Mouse (Mus musculus) liver, embryonic 14.5 days (tissue): ENCODE measurements around the gene Ntn1. TPM values are rescaled to one million over a fixed set of nuclear protein-coding genes. Genes with fewer than 3 reads are reported as not detected.
A peak's percentile ranks its signal among the peaks of the same experiment; 100 is the strongest.

Source experiments
- ATAC-seq: fragments of 200-750 bp; cut with Nextera tagmentation; 2 replicates; pipeline ENCODE4 v1.8.0; 2017; ENCODE audit warnings: moderate number of reproducible peaks, mild to moderate bottlenecking, moderate library complexity; ENCODE audit not compliant: insufficient read depth
- DNase-seq, 3 experiments: peaks; one replicate each; pipeline ENCODE4 v3.0.0-alpha.2; 2012 to 2013; ENCODE audit warnings: low read depth in 3 of 3, low spot score in 3 of 3
- H3K27ac ChIP-seq: fragments of 300-500 bp; sonication (generic); 2 replicates; pipeline ENCODE4 v1.5.1; 2014; ENCODE audit warnings: moderate library complexity, mild to moderate bottlenecking, control low read depth, inconsistent platforms
- H3K27me3 ChIP-seq: fragments of 300-500 bp; sonication (generic); 2 replicates; pipeline ENCODE4 v1.6.1; 2014; ENCODE audit warnings: mild to moderate bottlenecking, low read length, moderate library complexity; ENCODE audit not compliant: control insufficient read depth, insufficient read depth
- H3K36me3 ChIP-seq: fragments of 300-500 bp; sonication (generic); replicated peaks from 2 replicates; pipeline ENCODE4 v1.6.1; 2014; ENCODE audit warnings: low read depth; ENCODE audit not compliant: control insufficient read depth, insufficient read depth
- H3K4me1 ChIP-seq, 2 experiments: fragments of 200-500 bp in 1 of 2; fragments of 300-500 bp in 1 of 2; sonication (generic) in 1 of 2; replicated peaks; 2 replicates each; pipeline ENCODE4 v1.6.1; 2012 to 2014; ENCODE audit warnings: antibody characterized with exemption in 1 of 2, inconsistent platforms in 1 of 2, low read length in 1 of 2; ENCODE audit not compliant: control insufficient read depth in 2 of 2, insufficient read depth in 2 of 2
- H3K4me2 ChIP-seq: fragments of 300-500 bp; sonication (generic); 2 replicates; pipeline ENCODE4 v1.6.1; 2014; ENCODE audit warnings: low read depth, mild to moderate bottlenecking, control low read depth, moderate library complexity
- H3K4me3 ChIP-seq, 2 experiments: fragments of 200-500 bp in 1 of 2; fragments of 300-500 bp in 1 of 2; sonication (generic) in 1 of 2; 2 replicates each; pipeline ENCODE4 v1.5.1; 2012 to 2014; ENCODE audit warnings: low read depth in 2 of 2, low read length in 2 of 2, mild to moderate bottlenecking in 2 of 2, control low read depth in 1 of 2, inconsistent platforms in 1 of 2, moderate library complexity in 1 of 2; ENCODE audit not compliant: insufficient read depth in 1 of 2
- H3K9ac ChIP-seq: fragments of 300-500 bp; sonication (generic); replicated peaks from 2 replicates; pipeline ENCODE4 v1.6.1; 2014; ENCODE audit warnings: mild to moderate bottlenecking, control low read depth, moderate library complexity
- H3K9me3 ChIP-seq: fragments of 300-500 bp; sonication (generic); 2 replicates; pipeline ENCODE4 v1.6.1; 2016; ENCODE audit warnings: low read length, mixed read lengths; ENCODE audit not compliant: control insufficient read depth
- CTCF ChIP-seq: IDR thresholded peaks from 2 replicates; pipeline ENCODE4 v1.5.1; 2016; ENCODE audit warnings: antibody characterized with exemption, low read depth, control low read depth
- EP300 ChIP-seq: IDR thresholded peaks from 2 replicates; pipeline ENCODE4 v1.6.1; 2016; ENCODE audit warnings: antibody characterized with exemption, low read depth
- WGBS: fragments of 180-500 bp; shearing (Covaris S2); extraction: QIAGEN DNeasy Blood & Tissue Kit; methylation state at CpG from one replicate; pipeline ENCODE4 v1.1.7; 2014; ENCODE audit not compliant: insufficient replicate concordance; 5-methylcytosine and 5-hydroxymethylcytosine counted together
- polyA plus RNA-seq, 2 experiments: library from polyadenylated mRNA; depleted of rRNA in 1 of 2; stranded (reverse) in 1 of 2; unstranded in 1 of 2; fragments of >200 nt; fragmentation: Nextera tagmentation in 1 of 2; extraction: Ambion mirVana in 1 of 2; gene quantifications; 2 replicates each; pipeline versions ENCODE4 v1.2.1 to v1.2.3; 2012 to 2014

Gene Ntn1
- polyA plus RNA-seq, 2 experiments: 0.06 to 0.15 TPM

DNA sequence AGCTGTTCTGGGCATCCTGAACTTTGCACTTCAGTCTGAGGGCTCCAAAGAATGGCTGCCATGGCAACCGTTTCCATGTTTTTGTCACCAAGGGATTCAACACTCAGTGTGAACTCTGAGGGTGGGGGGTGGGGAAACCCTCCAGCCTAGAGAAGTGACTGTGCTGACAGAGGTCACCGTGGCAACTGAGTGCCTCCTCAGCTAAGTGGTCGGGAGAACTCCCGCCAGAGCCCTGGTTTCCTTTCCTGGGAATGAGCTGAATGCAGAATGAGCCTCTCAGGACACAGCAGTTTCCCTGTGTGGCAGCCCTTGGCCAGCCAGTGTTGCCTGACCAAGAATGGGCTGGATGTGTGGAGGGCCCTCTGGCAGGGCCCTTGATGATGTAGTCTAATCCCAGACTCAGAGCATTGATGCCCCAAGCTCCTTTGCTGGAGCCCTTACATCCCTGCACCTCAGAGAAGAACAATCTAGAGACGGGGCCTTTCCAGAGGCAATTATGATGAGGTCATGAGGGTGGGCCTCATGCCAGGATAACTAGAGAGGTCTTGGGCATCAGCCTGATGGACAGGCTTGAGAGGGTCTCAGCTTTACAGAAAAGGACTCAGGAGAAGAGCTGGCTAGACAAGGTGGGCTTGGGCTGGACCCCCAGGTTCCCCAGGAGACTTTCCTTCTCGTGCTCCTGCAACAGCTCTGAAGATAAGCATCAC is 185.3 kb downstream of the Ntn1 start:
- Histone ChIP-seq H3K4me1 (no peaks in the 10 kb centered on the region), H3K9ac (no peak overlapping the region), H3K36me3 (no peaks in the 10 kb centered on the region), H3K4me2 (no peak overlapping the region), H3K27ac (no peak overlapping the region), H3K9me3 (no peaks in the 10 kb centered on the region), H3K27me3 (no peaks in the 10 kb centered on the region), H3K4me3 (no peak overlapping the region)
- DNase-seq: no peak
- ATAC-seq: no peak
- 40% methylated on average over 6 of the region's 6 CpGs for WGBS
- TF ChIP-seq EP300: no peak
- no peak for TF ChIP-seq CTCF

- TF ChIP-seq EP300 (no peak), CTCF (no peak)
Measured at GRCm38 (mm10) chr11:68214496-68215205, 186.0 kb downstream of the Ntn1 start.

DNA sequence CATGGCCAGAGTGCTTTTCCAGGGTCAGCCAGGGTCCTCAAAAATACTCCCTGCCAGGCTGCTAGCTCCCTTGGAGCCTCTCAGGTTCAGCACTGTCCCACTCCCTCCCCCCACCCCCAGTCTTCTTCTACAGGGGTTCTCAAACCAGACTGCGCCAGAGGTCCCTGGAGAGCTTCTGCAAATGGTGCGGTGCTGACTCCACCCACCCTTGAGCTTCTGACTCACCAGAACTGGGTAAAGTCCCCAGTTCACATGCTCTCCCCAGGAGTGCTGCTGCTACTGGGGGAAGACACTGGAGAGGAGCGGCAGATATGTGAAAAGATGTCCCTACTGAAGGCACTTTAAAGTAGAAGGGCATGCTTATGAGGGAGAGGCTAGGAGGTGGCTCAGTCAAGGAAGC is 186.7 kb downstream of the Ntn1 start:
- TF ChIP-seq CTCF: no peak
- no peak for TF ChIP-seq EP300
- WGBS: 37% methylated on average over 3 of the region's 3 CpGs
- Histone ChIP-seq H3K4me1 (no peaks in the 10 kb centered on the region), H3K4me3 (no peak overlapping the region), H3K27me3 (no peaks in the 10 kb centered on the region), H3K4me2 (no peak overlapping the region), H3K36me3 (no peaks in the 10 kb centered on the region), H3K9ac (no peak overlapping the region), H3K9me3 (no peaks in the 10 kb centered on the region), H3K27ac (no peak overlapping the region)
- ATAC-seq (no peak), DNase-seq (no peak)

More at GRCm38 (mm10) chr11:68214496-68215205, 186.0 kb downstream of the Ntn1 start:
- WGBS: 57% methylated on average over 9 of the region's 9 CpGs
- no peak for DNase-seq
- H3K4me1 ChIP-seq: no peaks in the 10 kb centered on the region
- H3K36me3 ChIP-seq: no peaks in the 10 kb centered on the region
- H3K27me3 ChIP-seq: no peaks in the 10 kb centered on the region
- H3K27ac ChIP-seq: no peak overlapping the region
- H3K9me3 ChIP-seq: no peaks in the 10 kb centered on the region
- no peak overlapping the region for H3K4me3 ChIP-seq
- ATAC-seq: no peak
- H3K4me2 ChIP-seq: no peak overlapping the region
- H3K9ac ChIP-seq: no peak overlapping the region

DNA sequence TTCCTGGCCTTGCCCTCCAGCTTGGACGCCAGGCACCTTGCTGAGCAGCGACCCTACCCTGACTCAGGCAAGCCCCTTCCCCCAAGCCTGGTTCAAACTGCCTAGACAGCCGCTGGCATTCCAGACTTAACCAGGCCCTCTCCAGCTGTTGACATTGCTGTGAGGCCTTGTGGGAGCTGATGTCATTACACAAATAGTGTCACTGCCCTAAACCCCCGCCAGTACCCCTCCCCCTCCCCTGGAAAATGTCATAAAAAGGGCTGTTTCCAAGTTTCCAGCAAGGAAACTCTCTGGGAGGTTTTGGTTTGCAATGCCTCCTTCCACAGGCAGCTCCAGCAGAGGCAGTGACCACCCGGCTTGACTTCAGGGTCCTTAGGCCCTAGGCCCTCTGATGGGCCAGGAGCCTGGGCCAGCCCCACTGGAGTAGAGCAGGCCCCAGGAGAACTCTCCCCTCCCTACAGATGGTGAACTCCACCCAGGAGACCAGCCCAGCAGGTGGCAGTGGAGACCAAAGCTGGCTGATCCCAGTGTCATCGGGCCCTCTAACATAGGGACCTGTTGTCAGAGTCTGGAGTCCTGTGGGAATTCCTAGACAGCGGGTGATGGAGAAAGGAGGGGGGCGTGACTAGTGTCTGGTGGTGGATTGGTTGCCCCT is 188.6 kb downstream of the Ntn1 start:
- Histone ChIP-seq H3K27ac (no peak overlapping the region), H3K4me1 (no peaks in the 10 kb centered on the region), H3K27me3 (no peaks in the 10 kb centered on the region), H3K9me3 (no peaks in the 10 kb centered on the region), H3K36me3 (no peaks in the 10 kb centered on the region), H3K4me3 (no peak overlapping the region), H3K9ac (no peak overlapping the region), H3K4me2 (no peak overlapping the region)
- ATAC-seq (no peak), DNase-seq (peak in 1 of 3 experiments; percentile 3)
- WGBS: 44% methylated on average over 8 of the region's 8 CpGs
- no peak for TF ChIP-seq EP300
- TF ChIP-seq CTCF: peak; percentile 46

- H3K36me3 ChIP-seq: no peaks in the 10 kb centered on the region
- 69% methylated on average over 5 of the region's 5 CpGs for WGBS
- H3K9ac ChIP-seq: no peak overlapping the region
Measured at GRCm38 (mm10) chr11:68210714-68211113, 189.9 kb downstream of the Ntn1 start.

More at GRCm38 (mm10) chr11:68210714-68211113, 189.9 kb downstream of the Ntn1 start:
- H3K27ac ChIP-seq: no peak overlapping the region
- no peaks in the 10 kb centered on the region for H3K4me1 ChIP-seq
- H3K4me2 ChIP-seq: no peak overlapping the region
- no peak for TF ChIP-seq CTCF
- no peak for TF ChIP-seq EP300
- no peaks in the 10 kb centered on the region for H3K27me3 ChIP-seq
- H3K9me3 ChIP-seq: no peaks in the 10 kb centered on the region
- H3K4me3 ChIP-seq: no peak overlapping the region
- DNase-seq (no peak), ATAC-seq (no peak)
